Mouse (Mus musculus): ENCODE measurements at regions not wholly inside any gene's neighbourhood (a gene's known extent, or its start where the extent isn't known, plus 50 kb on each side); places are given as distances from the start of the nearest gene placed in this dataset.

- no peak for DNase-seq
Observed at GRCm38 (mm10) chr2:61347451-61347850, 230.9 kb upstream of the Tank start.

GRCm38 (mm10) chr2:61346012-61346760 is 232.2 kb upstream of the Tank start:
- DNase-seq, result no peak

GRCm38 (mm10) chr2:61345311-61345710 is 233.1 kb upstream of the Tank start:
- no peak for DNase-seq

- peak; percentile 27 to 61 for DNase-seq
Observed at GRCm38 (mm10) chr2:61344556-61345131, 233.7 kb upstream of the Tank start.

- no peak for DNase-seq
Observed at GRCm38 (mm10) chr2:61341254-61341653, 237.1 kb upstream of the Tank start.

GRCm38 (mm10) chr2:61319226-61319625 is 259.2 kb upstream of the Tank start:
- peak in 1 of 2 experiments; percentile 12 for DNase-seq

GRCm38 (mm10) chr2:61310405-61310804 is 268.0 kb upstream of the Tank start:
- DNase-seq, result no peak

- DNase-seq, result no peak
Observed at GRCm38 (mm10) chr2:61309219-61309618, 269.2 kb upstream of the Tank start.

GRCm38 (mm10) chr2:61297135-61297534 is 281.2 kb upstream of the Tank start:
- peak; percentile 54 to 61 for DNase-seq

GRCm38 (mm10) chr2:61296606-61297005 is 281.8 kb upstream of the Tank start:
- DNase-seq, result no peak

- peak; percentile 52 to 59 for DNase-seq
Observed at GRCm38 (mm10) chr2:61295261-61295964, 283.0 kb upstream of the Tank start.

- no peak for DNase-seq
Observed at GRCm38 (mm10) chr2:61288246-61288645, 290.1 kb upstream of the Tank start.

- DNase-seq, result no peak
Observed at GRCm38 (mm10) chr2:61284706-61285105, 293.7 kb upstream of the Tank start.

- DNase-seq, result peak; percentile 25 to 38
Observed at GRCm38 (mm10) chr2:61283829-61284601, 294.4 kb upstream of the Tank start.

GRCm38 (mm10) chr2:61272721-61273120 is 305.7 kb upstream of the Tank start:
- DNase-seq, result no peak

GRCm38 (mm10) chr2:61267706-61268105 is 304.7 kb upstream of the Rbms1 start:
- no peak for DNase-seq

GRCm38 (mm10) chr2:61250068-61250800 is 287.2 kb upstream of the Rbms1 start:
- DNase-seq, result no peak

GRCm38 (mm10) chr2:61247956-61248355 is 285.0 kb upstream of the Rbms1 start:
- DNase-seq, result no peak

GRCm38 (mm10) chr2:61247336-61247735 is 284.3 kb upstream of the Rbms1 start:
- DNase-seq, result no peak

GRCm38 (mm10) chr2:61246691-61247258 is 283.8 kb upstream of the Rbms1 start:
- no peak for DNase-seq

GRCm38 (mm10) chr2:61245526-61245925 is 282.5 kb upstream of the Rbms1 start:
- no peak for DNase-seq

GRCm38 (mm10) chr2:61221676-61222075 is 258.7 kb upstream of the Rbms1 start:
- peak in 1 of 2 experiments; percentile 29 for DNase-seq

Data from kidney, postnatal 25 days (tissue).